Mouse (Mus musculus) kidney, adult 2 months (tissue): ENCODE data around the gene Hist1h2ao.

Source experiments
- CTCF ChIP-seq: fragments of 200-500 bp; conservative IDR thresholded peaks from 2 replicates; pipeline ENCODE4 v1.5.1; 2011; ENCODE audit warnings: low read depth, mild to moderate bottlenecking, control low read depth, low read length, moderate library complexity, mixed read lengths; ENCODE audit not compliant: insufficient read depth, insufficient read length
- POLR2A ChIP-seq: fragments of 200-500 bp; IDR thresholded peaks from one replicate; pipeline ENCODE4 v1.6.1; 2011; ENCODE audit warnings: low read depth, low read length, control low read depth

- no peak for TF ChIP-seq CTCF
- no peak for TF ChIP-seq POLR2A
These were observed 26.5 kb upstream of the Hist1h2ao start for GRCm38 (mm10) chr13:21783734-21784161.
